Mouse (Mus musculus) liver, postnatal 0 days (tissue): Measurements from ENCODE around the gene Mrgprd.

ENCODE experiments used
- CTCF ChIP-seq: sonication (generic); IDR thresholded peaks from 2 replicates; pipeline ENCODE4 v1.5.1; 2016; ENCODE audit warnings: antibody characterized with exemption, low read depth
- EP300 ChIP-seq: IDR thresholded peaks from 2 replicates; pipeline ENCODE4 v1.6.1; 2016; ENCODE audit warnings: antibody characterized with exemption, low read depth, mild to moderate bottlenecking

GRCm38 (mm10) chr7:145289302-145289701, 25.3 kb upstream of the Mrgprd start:
- peak; percentile 46 for TF ChIP-seq CTCF
- TF ChIP-seq EP300, result no peak
